Mouse (Mus musculus): ENCODE measurements around the gene Kcnh2.

- TF ChIP-seq CTCF (IDR thresholded peaks at IDR 0.05) (no peak), EP300 (IDR thresholded peaks at IDR 0.05) (no peak; the same call in 1 of the 2 replicates)
Observed at GRCm38 (mm10) chr5:24392724-24393123, 41.3 kb upstream of the Kcnh2 start.

Measured in lung, postnatal 0 days (tissue).